Mouse (Mus musculus): Measurements from ENCODE around the gene Lpcat2. TPM values are rescaled to one million over a fixed set of nuclear protein-coding genes. Genes with fewer than 3 reads are reported as not detected.
"Not testable (repeated sequence)": the region's sequence is repeated elsewhere in the genome, so short reads cannot be mapped to it uniquely, and the experiment has no call there.

Gene Lpcat2
- polyA plus RNA-seq, 1 experiment from 2014 or later = 7.9 TPM

GRCm38 (mm10) chr8:92881247-92881646, 26.1 kb downstream of the Lpcat2 start:
- ATAC-seq = no peak
- ChIA-PET CTCF (interaction anchor here (11.7 kb wide), 1 partner anchor 63 kb away, joined by 78 read pairs; no protein-coding TSS in a partner anchor), POLR2A (no interaction called here)
- no peak for DNase-seq (ENCODE audit: low read depth, low spot score)
- in situ Hi-C loops (cut with MboI; ENCODE audit: low pct_unique_long_range_greater_than_20kb) = loop anchor here (10.0 kb wide), 1 partner anchor 56 kb away; the partner anchor contains the start of gene Mmp2
- no peak for TF ChIP-seq CTCF (IDR thresholded peaks at IDR 0.05)
- no peaks in the 10 kb centered on the region for H3K27me3 ChIP-seq

DNA sequence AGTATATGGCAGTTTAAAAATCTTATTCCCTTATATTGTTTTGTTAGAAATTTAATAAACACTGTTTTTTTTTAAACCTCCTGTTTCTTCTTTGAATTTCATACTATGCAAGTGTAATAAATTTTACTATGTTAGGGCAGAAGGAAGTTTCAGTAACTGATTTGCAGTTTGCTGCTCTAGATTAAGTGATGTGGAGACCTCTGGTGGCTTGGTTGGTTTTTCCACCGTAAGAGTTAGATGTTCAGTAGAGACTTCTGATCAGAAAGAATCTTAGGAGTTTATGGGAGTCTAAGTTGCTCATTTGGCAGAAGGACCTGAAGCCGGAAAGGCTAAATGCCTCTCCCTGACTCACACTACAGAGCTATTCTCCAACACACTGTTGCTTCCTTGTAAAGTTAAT, 28.6 kb downstream of the Lpcat2 start:
- ChIA-PET CTCF (interaction anchor here (11.7 kb wide), 1 partner anchor 65 kb away, joined by 78 read pairs; no protein-coding TSS in a partner anchor), POLR2A (no interaction called here)
- in situ Hi-C loops (cut with MboI; ENCODE audit: low pct_unique_long_range_greater_than_20kb) = loop anchor here (10.0 kb wide), 1 partner anchor 59 kb away; the partner anchor contains the start of gene Mmp2
- DNase-seq (ENCODE audit: low read depth, low spot score) (no peak), ATAC-seq (no peak)
- TF ChIP-seq CTCF (IDR thresholded peaks at IDR 0.05) = peak; percentile 18
- H3K27me3 ChIP-seq = no peaks in the 10 kb centered on the region

DNA sequence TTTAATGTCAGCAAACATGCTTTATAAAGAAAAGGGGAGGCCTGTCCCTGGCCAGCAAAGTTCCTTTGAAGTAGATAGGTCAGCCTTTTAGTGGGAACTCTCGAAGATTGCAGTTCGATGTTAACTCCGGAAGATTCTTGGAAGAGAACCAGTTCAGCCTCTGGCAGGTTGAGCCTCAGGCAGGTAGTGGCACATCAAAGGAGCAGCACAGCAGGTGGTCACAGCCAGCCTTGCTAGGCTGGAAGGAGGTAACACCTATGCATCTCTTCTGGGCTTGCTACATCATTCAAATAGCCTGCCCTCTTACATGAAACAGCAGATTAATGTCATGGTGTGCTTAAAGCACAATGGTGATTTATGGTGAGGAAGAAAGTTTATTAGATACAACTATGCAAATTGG, 37.1 kb downstream of the Lpcat2 start:
- POLR2A ChIA-PET; in situ Hi-C loops (cut with MboI; ENCODE audit: low pct_unique_long_range_greater_than_20kb); DNase-seq (ENCODE audit: low read depth, low spot score); CTCF ChIA-PET; ATAC-seq; H3K27me3 ChIP-seq: not testable (repeated sequence)

DNA sequence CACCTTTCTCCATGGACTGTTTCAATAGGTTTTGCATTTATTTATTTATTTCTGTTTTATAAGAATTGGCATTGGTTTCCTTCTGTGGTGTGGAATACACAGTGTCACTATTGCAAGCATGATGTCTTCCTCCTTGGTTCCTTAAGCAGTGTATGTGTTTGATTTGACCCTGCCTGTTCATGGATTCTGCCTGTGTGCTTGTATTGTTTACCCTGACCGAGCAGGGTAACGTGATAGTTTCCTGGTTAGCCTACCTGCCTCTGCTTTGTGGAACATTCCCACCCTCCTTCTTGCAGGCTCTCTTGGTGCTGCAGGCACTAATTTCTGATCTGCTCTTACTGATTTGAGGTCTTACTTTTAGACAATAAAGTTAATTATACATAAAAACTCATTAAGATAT, 38.7 kb downstream of the Lpcat2 start:
- ATAC-seq (no peak), DNase-seq (ENCODE audit: low read depth, low spot score) (no peak)
- no peak for TF ChIP-seq CTCF (IDR thresholded peaks at IDR 0.05)
- no peaks in the 10 kb centered on the region for H3K27me3 ChIP-seq
- CTCF ChIA-PET = no interaction called here
- POLR2A ChIA-PET = no interaction called here
- in situ Hi-C loops (cut with MboI; ENCODE audit: low pct_unique_long_range_greater_than_20kb) = no loop called here

DNA sequence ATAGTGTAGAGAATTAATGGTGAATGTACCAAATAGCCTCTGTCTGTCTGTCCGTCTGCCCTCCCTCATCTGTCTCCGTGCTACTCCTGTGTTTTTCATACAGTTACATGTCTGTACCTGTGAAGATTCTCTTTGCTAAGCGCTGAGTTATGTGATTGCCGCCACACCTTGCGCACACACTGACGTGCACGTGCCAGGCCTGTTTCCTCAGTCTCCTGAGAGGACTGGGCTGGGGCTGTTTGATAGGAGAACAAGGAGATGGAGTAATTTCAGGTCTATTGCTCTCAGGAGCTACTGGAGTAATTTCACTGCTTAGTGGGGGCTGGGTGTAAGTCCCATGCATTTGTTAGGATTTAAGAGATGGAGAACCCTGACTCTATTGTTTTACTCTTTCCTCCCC, 39.9 kb downstream of the Lpcat2 start:
- H3K27me3 ChIP-seq = no peaks in the 10 kb centered on the region
- DNase-seq (ENCODE audit: low read depth, low spot score) (no peak), ATAC-seq (no peak)
- ChIA-PET CTCF (no interaction called here), POLR2A (no interaction called here)
- TF ChIP-seq CTCF (IDR thresholded peaks at IDR 0.05) = no peak
- in situ Hi-C loops (cut with MboI; ENCODE audit: low pct_unique_long_range_greater_than_20kb) = loop anchor here (5.0 kb wide), 1 partner anchor 97 kb away; no protein-coding TSS in a partner anchor

- in situ Hi-C loops (cut with MboI; ENCODE audit: low pct_unique_long_range_greater_than_20kb) = loop anchor here (5.0 kb wide), 1 partner anchor 96 kb away; no protein-coding TSS in a partner anchor
- no peak for ATAC-seq
- ChIA-PET POLR2A (no interaction called here), CTCF (interaction anchor here (0.7 to 1.3 kb wide), 2 partner anchors 11 to 525 kb away, joined by 3 to 4 read pairs; no protein-coding TSS in a partner anchor)
- DNase-seq (ENCODE audit: low read depth, low spot score) = no peak
- H3K27me3 ChIP-seq = no peaks in the 10 kb centered on the region
- peak; percentile 40 for TF ChIP-seq CTCF (IDR thresholded peaks at IDR 0.05)
Observed at GRCm38 (mm10) chr8:92896056-92896455, 40.9 kb downstream of the Lpcat2 start.

GRCm38 (mm10) chr8:92896611-92897010, 41.5 kb downstream of the Lpcat2 start:
- no peaks in the 10 kb centered on the region for H3K27me3 ChIP-seq
- in situ Hi-C loops (cut with MboI; ENCODE audit: low pct_unique_long_range_greater_than_20kb) = loop anchor here (5.0 kb wide), 1 partner anchor 96 kb away; no protein-coding TSS in a partner anchor
- no peak for DNase-seq (ENCODE audit: low read depth, low spot score)
- POLR2A ChIA-PET = no interaction called here
- no peak for ATAC-seq
- CTCF ChIA-PET = interaction anchor here (0.7 to 1.4 kb wide), 3 partner anchors 11 to 524 kb away, joined by 3 to 4 read pairs (median 4); no protein-coding TSS in a partner anchor
- no peak for TF ChIP-seq CTCF (IDR thresholded peaks at IDR 0.05)

DNA sequence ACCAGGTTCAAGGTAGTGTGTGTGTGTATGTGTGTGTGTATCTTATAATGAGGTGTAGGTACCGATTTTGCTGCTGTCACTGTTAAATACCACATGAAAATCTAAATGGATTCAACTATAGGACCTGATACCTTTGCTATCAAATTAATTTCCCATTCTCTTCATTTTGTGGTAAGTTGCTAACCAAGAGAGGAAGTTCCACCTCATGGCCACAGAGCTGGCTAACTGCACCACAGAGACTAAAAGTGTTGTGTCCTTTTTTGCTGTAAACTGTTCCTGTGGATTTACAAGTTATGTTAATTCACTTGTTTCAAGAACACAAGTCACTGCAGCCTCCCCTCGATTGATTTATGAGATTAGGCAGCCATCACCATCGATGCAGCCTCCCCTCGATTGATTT, 42.7 kb downstream of the Lpcat2 start:
- POLR2A ChIA-PET = interaction anchor here (0.7 kb wide), 1 partner anchor 79 kb away, joined by 4 read pairs; no protein-coding TSS in a partner anchor
- no peaks in the 10 kb centered on the region for H3K27me3 ChIP-seq
- in situ Hi-C loops (cut with MboI; ENCODE audit: low pct_unique_long_range_greater_than_20kb) = loop anchor here (5.0 kb wide), 1 partner anchor 95 kb away; no protein-coding TSS in a partner anchor
- CTCF ChIA-PET = interaction anchor here (1.4 kb wide), 1 partner anchor 100 kb away, joined by 4 read pairs; no protein-coding TSS in a partner anchor
- DNase-seq (ENCODE audit: low read depth, low spot score) (no peak), ATAC-seq (no peak)
- no peak for TF ChIP-seq CTCF (IDR thresholded peaks at IDR 0.05)

- H3K27me3 ChIP-seq = no peaks in the 10 kb centered on the region
- ATAC-seq = no peak
- ChIA-PET CTCF (interaction anchor here (0.9 to 1.4 kb wide), 3 partner anchors 8 to 82 kb away, joined by 4 to 5 read pairs (median 5); no protein-coding TSS in a partner anchor), POLR2A (no interaction called here)
- in situ Hi-C loops (cut with MboI; ENCODE audit: low pct_unique_long_range_greater_than_20kb) = loop anchor here (5.0 kb wide), 1 partner anchor 93 kb away; no protein-coding TSS in a partner anchor
- no peak for TF ChIP-seq CTCF (IDR thresholded peaks at IDR 0.05)
- no peak for DNase-seq (ENCODE audit: low read depth, low spot score)
Observed at GRCm38 (mm10) chr8:92899590-92899989, 44.5 kb downstream of the Lpcat2 start.

DNA sequence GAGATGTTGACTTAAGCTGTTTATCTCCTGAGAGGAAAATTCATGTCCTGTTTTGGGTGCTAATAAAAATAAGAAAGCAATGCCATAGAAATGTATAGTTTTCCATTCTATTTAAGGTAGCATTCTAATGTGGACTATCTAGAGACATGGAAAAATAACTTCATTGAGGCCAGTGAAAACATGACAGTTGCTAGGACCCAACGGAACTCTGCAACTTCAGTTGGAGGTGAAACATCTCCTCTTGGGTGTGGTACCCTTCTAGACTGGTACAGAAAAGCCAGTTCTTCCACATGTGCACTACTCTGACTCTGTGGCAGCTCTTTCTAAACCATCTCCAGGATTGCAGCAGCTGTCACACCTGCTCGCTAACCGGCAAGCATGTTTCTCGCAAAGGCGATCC, 46.0 kb downstream of the Lpcat2 start, which contains the start of gene Capns2:
Gene Capns2, plus strand, starts transcription at position 301 of the 400 bp plus-strand sequence.
- CTCF ChIA-PET = interaction anchor here (1.4 kb wide), 1 partner anchor 71 kb away, joined by 5 read pairs; no protein-coding TSS in a partner anchor
- no peak for TF ChIP-seq CTCF (IDR thresholded peaks at IDR 0.05)
- ATAC-seq (no peak), DNase-seq (ENCODE audit: low read depth, low spot score) (no peak)
- POLR2A ChIA-PET = no interaction called here
- in situ Hi-C loops (cut with MboI; ENCODE audit: low pct_unique_long_range_greater_than_20kb) = no loop called here
- no peaks in the 10 kb centered on the region for H3K27me3 ChIP-seq

DNA sequence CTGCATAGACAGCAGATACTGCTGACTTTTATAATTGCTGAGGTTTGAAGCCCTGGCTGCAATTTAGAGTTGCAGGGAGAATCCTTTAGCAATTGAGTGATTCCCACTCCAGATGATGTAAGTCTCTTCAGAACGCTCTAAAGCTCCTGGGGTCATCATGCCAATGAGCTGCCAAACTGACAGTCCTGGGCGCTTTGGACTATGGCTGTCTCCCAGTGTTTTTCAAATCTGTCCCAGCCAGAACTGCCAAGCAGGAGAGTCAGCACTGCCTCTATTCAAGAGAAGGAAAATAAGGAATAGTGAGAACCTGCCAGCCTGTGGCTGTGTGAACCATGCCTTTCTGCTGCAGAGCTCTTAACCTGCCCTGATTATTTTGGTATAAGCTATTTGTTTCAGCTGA, 47.8 kb downstream of the Lpcat2 start:
- in situ Hi-C loops (cut with MboI; ENCODE audit: low pct_unique_long_range_greater_than_20kb) = no loop called here
- ChIA-PET CTCF (no interaction called here), POLR2A (no interaction called here)
- no peak for ATAC-seq
- TF ChIP-seq CTCF (IDR thresholded peaks at IDR 0.05) = no peak
- no peak for DNase-seq (ENCODE audit: low read depth, low spot score)
- no peaks in the 10 kb centered on the region for H3K27me3 ChIP-seq
